24 mouse cellular contexts compared by ENCODE assay signal in the genomic region with DNA sequence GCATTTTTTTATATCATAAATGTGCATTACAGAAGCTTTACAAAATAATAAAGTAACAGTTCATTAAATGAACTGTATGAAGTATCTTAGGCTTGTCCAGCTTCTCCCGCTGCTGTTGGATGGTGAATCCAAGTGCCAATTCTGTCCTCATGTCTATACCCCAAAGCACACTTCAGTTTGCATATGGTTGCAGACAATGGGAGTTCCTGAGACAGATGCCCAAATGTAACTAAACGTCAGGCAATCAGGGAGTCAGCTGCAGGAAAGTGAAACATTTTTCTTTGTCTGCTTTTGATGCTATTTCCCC.
DNase-seq lines count a peak whose midpoint lies in the region; ATAC-seq lines count a peak whose summit lies in the region.
"Had no signal": no experiment of that assay in that cellular context is flagged by ENCODE, and none has a peak within 500 bp of the region (broad histone marks: within the 10 kb centered on the region; RNA-seq: fewer than 3 reads in every experiment).

No protein-coding gene starts in this region.

- H3K4me3 ChIP-seq in forebrain, embryonic 12.5 days (replicated peaks), result no peak overlapping the region
- H3K4me3 ChIP-seq in forebrain, embryonic 10.5 days, result no peak overlapping the region
- H3K4me3 ChIP-seq in forebrain, embryonic 14.5 days (ENCODE audit: low read depth, low read length), result no peak overlapping the region
- no peak overlapping the region for H3K4me3 ChIP-seq in hindbrain, embryonic 13.5 days
- H3K4me3 ChIP-seq in midbrain, embryonic 15.5 days, result no peak overlapping the region
- H3K4me3 ChIP-seq: embryonic facial prominence, embryonic 15.5 days; gastrocnemius, adult 2 months; heart, embryonic 13.5 days; limb, embryonic 12.5 days; liver, embryonic 13.5 days; lung, embryonic 15.5 days had no signal

- H3K27me3 ChIP-seq in forebrain, embryonic 12.5 days, result no peaks in the 10 kb centered on the region
- H3K27me3 ChIP-seq in forebrain, embryonic 10.5 days (ENCODE audit: poor library complexity, severe bottlenecking), result no peaks in the 10 kb centered on the region
- no peaks in the 10 kb centered on the region for H3K27me3 ChIP-seq in forebrain, embryonic 14.5 days (replicated peaks; ENCODE audit: control insufficient read depth, insufficient read depth, low read length)
- H3K27me3 ChIP-seq in hindbrain, embryonic 13.5 days, result no peaks in the 10 kb centered on the region
- no peaks in the 10 kb centered on the region for H3K27me3 ChIP-seq in midbrain, embryonic 15.5 days (replicated peaks)
- H3K27me3 ChIP-seq: embryonic facial prominence, embryonic 15.5 days; heart, embryonic 13.5 days; limb, embryonic 12.5 days; liver, embryonic 13.5 days; lung, embryonic 15.5 days had no signal

- H3K4me2 ChIP-seq in forebrain, embryonic 12.5 days, result no peak overlapping the region
- no peak overlapping the region for H3K4me2 ChIP-seq in forebrain, embryonic 14.5 days (ENCODE audit: low read length)
- peak overlapping the region; percentile 43; the same call in 1 of the 2 replicates for H3K4me2 ChIP-seq in hindbrain, embryonic 13.5 days
- no peak overlapping the region for H3K4me2 ChIP-seq in midbrain, embryonic 15.5 days
- H3K4me2 ChIP-seq: embryonic facial prominence, embryonic 15.5 days; heart, embryonic 13.5 days; limb, embryonic 12.5 days; liver, embryonic 13.5 days; lung, embryonic 15.5 days had no signal

- H3K4me1 ChIP-seq in forebrain, embryonic 12.5 days, result peaks cover 5% of the 10 kb centered on the region
- peaks cover 9% of the 10 kb centered on the region for H3K4me1 ChIP-seq in forebrain, embryonic 10.5 days
- peaks cover 10% of the 10 kb centered on the region; the same call in 1 of the 2 replicates for H3K4me1 ChIP-seq in forebrain, embryonic 14.5 days (ENCODE audit: control insufficient read depth, insufficient read depth, low read length)
- H3K4me1 ChIP-seq in hindbrain, embryonic 13.5 days (replicated peaks), result peaks cover 12% of the 10 kb centered on the region
- H3K4me1 ChIP-seq in midbrain, embryonic 15.5 days, result peaks cover 13% of the 10 kb centered on the region
- H3K4me1 ChIP-seq: embryonic facial prominence, embryonic 15.5 days; heart, embryonic 13.5 days; limb, embryonic 12.5 days; liver, embryonic 13.5 days; lung, embryonic 15.5 days had no signal

- no peaks in the 10 kb centered on the region for H3K36me3 ChIP-seq in forebrain, embryonic 12.5 days (replicated peaks)
- no peaks in the 10 kb centered on the region for H3K36me3 ChIP-seq in forebrain, embryonic 10.5 days (replicated peaks)
- H3K36me3 ChIP-seq in forebrain, embryonic 14.5 days (ENCODE audit: control insufficient read depth, insufficient read depth, low read length), result no peaks in the 10 kb centered on the region
- no peaks in the 10 kb centered on the region for H3K36me3 ChIP-seq in hindbrain, embryonic 13.5 days
- no peaks in the 10 kb centered on the region for H3K36me3 ChIP-seq in midbrain, embryonic 15.5 days (replicated peaks)
- H3K36me3 ChIP-seq: embryonic facial prominence, embryonic 15.5 days; heart, embryonic 13.5 days; limb, embryonic 12.5 days; liver, embryonic 13.5 days; lung, embryonic 15.5 days had no signal

- no peak for DNase-seq in forebrain, embryonic 10.5 days (ENCODE audit: extremely low spot score, low spot score)
- peak; percentile 62 for DNase-seq in forebrain, embryonic 14.5 days (ENCODE audit: low spot score)
- DNase-seq in frontal cortex, postnatal 25 days (ENCODE audit: low spot score in 2 of 2), result no peak
- no peak for DNase-seq in liver
- DNase-seq: adrenal gland, postnatal 10 days; cerebellum, adult 11-12 months; cerebellum, postnatal 36 days; gastrocnemius, adult 2 months; kidney, adult 8-10 months; kidney, postnatal 25 days; layer of hippocampus, adult 9-11 months; liver, embryonic 13.5 days; lung, postnatal 4 days had no signal

- WGBS in forebrain, embryonic 12.5 days, result 59% methylated on average over 2 of the region's 2 CpGs
- 68% methylated on average over 2 of the region's 2 CpGs for WGBS in forebrain, embryonic 10.5 days
- 31% methylated on average over 2 of the region's 2 CpGs for WGBS in forebrain, embryonic 14.5 days
- WGBS in hindbrain, embryonic 13.5 days, result 21% methylated on average over 2 of the region's 2 CpGs
- WGBS in midbrain, embryonic 15.5 days, result 23% methylated on average over 2 of the region's 2 CpGs

- ATAC-seq in forebrain, embryonic 12.5 days (ENCODE audit: low FRiP score), result peak; percentile 50; the same call in 1 of the 2 replicates
- ATAC-seq in forebrain, embryonic 14.5 days, result peak; percentile 71
- ATAC-seq in hindbrain, embryonic 13.5 days (ENCODE audit: low FRiP score), result peak; percentile 71
- ATAC-seq in midbrain, embryonic 15.5 days (replicated peaks), result 0 out of 2 replicates have a peak, but pooled peaks have one; percentile 44
- no peak for ATAC-seq in cerebellum, adult (ENCODE audit: insufficient number of reproducible peaks, low FRiP score, low TSS enrichment)
- ATAC-seq: activated CD4-positive, CD25-positive, alpha-beta regulatory T cell, adult 4 months; CD4-positive, CD25-positive, alpha-beta regulatory T cell, adult 4 months had no signal

- H3K9me3 ChIP-seq in forebrain, embryonic 12.5 days, result no peaks in the 10 kb centered on the region
- H3K9me3 ChIP-seq in forebrain, embryonic 10.5 days, result no peaks in the 10 kb centered on the region
- H3K9me3 ChIP-seq in forebrain, embryonic 14.5 days (replicated peaks; ENCODE audit: control insufficient read depth, low read length), result no peaks in the 10 kb centered on the region
- H3K9me3 ChIP-seq in hindbrain, embryonic 13.5 days, result no peaks in the 10 kb centered on the region
- no peaks in the 10 kb centered on the region for H3K9me3 ChIP-seq in midbrain, embryonic 15.5 days
- H3K9me3 ChIP-seq: embryonic facial prominence, embryonic 15.5 days; heart, embryonic 13.5 days; limb, embryonic 12.5 days; liver, embryonic 13.5 days; lung, embryonic 15.5 days had no signal

- H3K27ac ChIP-seq in forebrain, embryonic 12.5 days, result peak overlapping the region; percentile 59; the same call in 1 of the 2 replicates
- H3K27ac ChIP-seq in forebrain, embryonic 10.5 days, result no peak overlapping the region
- peak overlapping the region; percentile 82 for H3K27ac ChIP-seq in forebrain, embryonic 14.5 days (ENCODE audit: low read depth, low read length)
- peak overlapping the region; percentile 83 for H3K27ac ChIP-seq in hindbrain, embryonic 13.5 days
- H3K27ac ChIP-seq in midbrain, embryonic 15.5 days, result peak overlapping the region; percentile 70; the same call in 1 of the 2 replicates
- H3K27ac ChIP-seq: embryonic facial prominence, embryonic 15.5 days; gastrocnemius, adult 2 months; heart, embryonic 13.5 days; limb, embryonic 12.5 days; liver, embryonic 13.5 days; lung, embryonic 15.5 days; stomach, postnatal 0 days had no signal

- H3K9ac ChIP-seq in forebrain, embryonic 12.5 days, result no peak overlapping the region
- no peak overlapping the region for H3K9ac ChIP-seq in forebrain, embryonic 14.5 days (ENCODE audit: low read length)
- H3K9ac ChIP-seq in hindbrain, embryonic 13.5 days, result no peak overlapping the region
- no peak overlapping the region for H3K9ac ChIP-seq in midbrain, embryonic 15.5 days
- H3K9ac ChIP-seq: embryonic facial prominence, embryonic 15.5 days; heart, embryonic 13.5 days; limb, embryonic 12.5 days; liver, embryonic 13.5 days; lung, embryonic 15.5 days had no signal
